Comparison of ENCODE assay signal across 8 mouse cellular contexts in genomic region chr7:132799119-132800016, GRCm38 (mm10). TPM values are rescaled to one million over a fixed set of nuclear protein-coding genes. Genes with fewer than 3 reads are reported as not detected.
A peak's percentile ranks its signal among the peaks of the same experiment; 100 is the strongest.
DNase-seq lines count a peak whose midpoint lies in the region; ATAC-seq and TF ChIP-seq lines count a peak whose summit lies in the region.

No protein-coding gene starts in this region.

- DNase-seq in adrenal gland, adult 2 months: peak; percentile 26
- no peak for DNase-seq in adrenal gland, postnatal 25 days
- DNase-seq in kidney, postnatal 0 days (ENCODE audit: low spot score): peak; percentile 31
- DNase-seq in kidney, adult 9 months: no peak
- DNase-seq in cerebellum, postnatal 10 days: peak; percentile 61 to 65
- DNase-seq in c-Kit-positive CD71-positive TER-119-positive erythroid progenitor cells, embryonic 14.5 days (ENCODE audit: low spot score): no peak
- no peak for DNase-seq in embryo, embryonic 9.5 days (ENCODE audit: extremely low spot score)

- peaks cover 33% of the 10 kb centered on the region for H3K4me1 ChIP-seq in kidney, postnatal 0 days (replicated peaks; ENCODE audit: insufficient read depth, low read length)
- H3K4me1 ChIP-seq in liver, embryonic 12.5 days: peaks cover 57% of the 10 kb centered on the region

- H3K36me3 ChIP-seq in kidney, postnatal 0 days (ENCODE audit: insufficient read depth, low read length): 0 out of 2 replicates have a peak, but pooled peaks cover 2% of the 10 kb centered on the region
- peaks cover 14% of the 10 kb centered on the region; the same call in 1 of the 2 replicates for H3K36me3 ChIP-seq in liver, embryonic 12.5 days

- H3K27me3 ChIP-seq in kidney, postnatal 0 days (ENCODE audit: insufficient read depth, low read length): no peaks in the 10 kb centered on the region
- H3K27me3 ChIP-seq in liver, embryonic 12.5 days (replicated peaks): no peaks in the 10 kb centered on the region

- no peak overlapping the region for H3K9ac ChIP-seq in kidney, postnatal 0 days (ENCODE audit: low read depth, low read length)
- H3K9ac ChIP-seq in liver, embryonic 12.5 days: peak overlapping the region; percentile 5; the same call in 1 of the 2 replicates

- peak overlapping the region; percentile 68; the same call in 1 of the 2 replicates for H3K27ac ChIP-seq in kidney, postnatal 0 days
- peak overlapping the region; percentile 21; the same call in 1 of the 2 replicates for H3K27ac ChIP-seq in liver, embryonic 12.5 days

- no peaks in the 10 kb centered on the region for H3K9me3 ChIP-seq in kidney, postnatal 0 days (replicated peaks; ENCODE audit: low read length)
- H3K9me3 ChIP-seq in liver, embryonic 12.5 days (replicated peaks): no peaks in the 10 kb centered on the region

- H3K4me3 ChIP-seq in kidney, postnatal 0 days (replicated peaks; ENCODE audit: low read depth, low read length): no peak overlapping the region
- H3K4me3 ChIP-seq in liver, embryonic 12.5 days: no peak overlapping the region

- WGBS in kidney, postnatal 0 days: 73% methylated on average over 5 of the region's 5 CpGs
- WGBS in liver, embryonic 12.5 days (ENCODE audit: insufficient replicate concordance): 79% methylated on average over 5 of the region's 5 CpGs

- peak; percentile 33; the same call in 1 of the 2 replicates for TF ChIP-seq CTCF in kidney, postnatal 0 days (IDR thresholded peaks at IDR 0.05; ENCODE audit: low read depth)

- no peak overlapping the region for H3K4me2 ChIP-seq in kidney, postnatal 0 days (ENCODE audit: low read length)
- H3K4me2 ChIP-seq in liver, embryonic 12.5 days: no peak overlapping the region

- no peak for ATAC-seq in kidney, postnatal 0 days (replicated peaks; ENCODE audit: low FRiP score, low read depth)
- no peak; the same call in 1 of the 2 replicates for ATAC-seq in liver, embryonic 12.5 days

RNA-seq across cellular contexts. Expression of gene Fam53b, which starts 14.3 kb away (rescaled TPM):
- total RNA-seq in adrenal gland, adult 2 months (2021): 10 to 100 TPM; 61.1 to 69.5 TPM
- 97.5 and 140 TPM in 2 replicates for polyA plus RNA-seq in adrenal gland, adult 2 months (2012; rRNA removed)
- total RNA-seq in adrenal gland, postnatal 25 days (2021): 86.3 and 107 TPM in 2 replicates
- 17.1 and 17.5 TPM in 2 replicates for polyA plus RNA-seq in kidney, postnatal 0 days (2015; fragmentation: Nextera tagmentation; extraction: Ambion mirVana)
- 27.2 and 28.8 TPM in 2 replicates for polyA plus RNA-seq in liver, embryonic 12.5 days (2016; fragmentation: Nextera tagmentation; extraction: Ambion mirVana)

RNA-seq across cellular contexts. Expression of gene Eef1akmt2, which starts 53.1 kb away (rescaled TPM):
- total RNA-seq in adrenal gland, adult 2 months (2021): 10 to 100 TPM; 19.5 to 27.9 TPM
- 4.3 and 5.1 TPM in 2 replicates for polyA plus RNA-seq in adrenal gland, adult 2 months (2012; rRNA removed)
- total RNA-seq in adrenal gland, postnatal 25 days (2021): 30.5 and 36.6 TPM in 2 replicates
- 74.0 and 76.6 TPM in 2 replicates for polyA plus RNA-seq in kidney, postnatal 0 days (2015; fragmentation: Nextera tagmentation; extraction: Ambion mirVana)
- 29.6 and 31.4 TPM in 2 replicates for polyA plus RNA-seq in liver, embryonic 12.5 days (2016; fragmentation: Nextera tagmentation; extraction: Ambion mirVana)

RNA-seq across cellular contexts. Expression of gene Abraxas2, which starts 59.7 kb away (rescaled TPM):
- 10 to 100 TPM; 29.3 to 44.1 TPM for total RNA-seq in adrenal gland, adult 2 months (2021)
- polyA plus RNA-seq in adrenal gland, adult 2 months (2012; rRNA removed): 5.8 and 8.3 TPM in 2 replicates
- total RNA-seq in adrenal gland, postnatal 25 days (2021): 35.4 and 39.5 TPM in 2 replicates
- 31.1 and 35.5 TPM in 2 replicates for polyA plus RNA-seq in kidney, postnatal 0 days (2015; fragmentation: Nextera tagmentation; extraction: Ambion mirVana)
- 17.7 and 18.1 TPM in 2 replicates for polyA plus RNA-seq in liver, embryonic 12.5 days (2016; fragmentation: Nextera tagmentation; extraction: Ambion mirVana)

Comparison
In these comparisons a context has a peak if more than half of its experiments do, and no peak if none do; other contexts are left out.
1. DNase-seq: peak in adrenal gland, adult 2 months (single experiment), kidney, postnatal 0 days (single experiment) and cerebellum, postnatal 10 days (2 of 2); none in adrenal gland, postnatal 25 days (single experiment), kidney, adult 9 months (single experiment), c-Kit-positive CD71-positive TER-119-positive erythroid progenitor cells, embryonic 14.5 days (single experiment) and embryo, embryonic 9.5 days (single experiment).